Mouse (Mus musculus) thymus, postnatal 25 days (tissue): ENCODE measurements around the gene Atxn7.
"Not testable (repeated sequence)": the region's sequence is repeated elsewhere in the genome, so short reads cannot be mapped to it uniquely, and the experiment has no call there.

Experiments used
- DNase-seq: peaks from one replicate; pipeline ENCODE4 v3.0.0; 2022

The Atxn7 gene

GRCm38 (mm10) chr14:13988397-13988796 lies 27.2 kb downstream of the Atxn7 start:
- DNase-seq = no peak

- no peak for DNase-seq
Measured at GRCm38 (mm10) chr14:13990741-13991140, 29.5 kb downstream of the Atxn7 start.

- DNase-seq = no peak
Measured at GRCm38 (mm10) chr14:13995206-13996097, 34.2 kb downstream of the Atxn7 start.

GRCm38 (mm10) chr14:14002771-14003170 lies 41.5 kb downstream of the Atxn7 start:
- no peak for DNase-seq

- DNase-seq = no peak
Measured at GRCm38 (mm10) chr14:14009712-14010111, 48.5 kb downstream of the Atxn7 start.

GRCm38 (mm10) chr14:14012383-14013251 lies 51.4 kb downstream of the Atxn7 start:
- peak; percentile 87 for DNase-seq

- no peak for DNase-seq
Measured at GRCm38 (mm10) chr14:14013252-14013711, 52.0 kb downstream of the Atxn7 start.

- DNase-seq = no peak
Measured at GRCm38 (mm10) chr14:14014636-14015375, 53.6 kb downstream of the Atxn7 start.

GRCm38 (mm10) chr14:14019155-14019894 lies 58.1 kb downstream of the Atxn7 start:
- peak; percentile 59 for DNase-seq

- no peak for DNase-seq
Measured at GRCm38 (mm10) chr14:14021244-14021643, 60.0 kb downstream of the Atxn7 start.

GRCm38 (mm10) chr14:14025870-14026269 lies 64.6 kb downstream of the Atxn7 start:
- no peak for DNase-seq

- no peak for DNase-seq
Measured at GRCm38 (mm10) chr14:14030621-14031020, 69.4 kb downstream of the Atxn7 start.

- no peak for DNase-seq
Measured at GRCm38 (mm10) chr14:14032842-14033241, 71.6 kb downstream of the Atxn7 start.

GRCm38 (mm10) chr14:14036352-14036751 lies 75.1 kb downstream of the Atxn7 start:
- no peak for DNase-seq

- DNase-seq = no peak
Measured at GRCm38 (mm10) chr14:14038233-14038632, 77.0 kb downstream of the Atxn7 start.

GRCm38 (mm10) chr14:14042336-14042735 lies 81.1 kb downstream of the Atxn7 start:
- peak; percentile 22 for DNase-seq

GRCm38 (mm10) chr14:14054386-14054785 lies 93.1 kb downstream of the Atxn7 start:
- peak; percentile 31 for DNase-seq

- DNase-seq = not testable (repeated sequence)
Measured at GRCm38 (mm10) chr14:14059606-14060005, 98.4 kb downstream of the Atxn7 start.

GRCm38 (mm10) chr14:14062531-14063245 lies 101.4 kb downstream of the Atxn7 start:
- DNase-seq = no peak

- no peak for DNase-seq
Measured at GRCm38 (mm10) chr14:14063382-14063781, 102.1 kb downstream of the Atxn7 start.

GRCm38 (mm10) chr14:14064486-14065141 lies 103.4 kb downstream of the Atxn7 start:
- peak; percentile 11 for DNase-seq
